Mouse (Mus musculus): ENCODE measurements around the gene Adipor2. TPM values are rescaled to one million over a fixed set of nuclear protein-coding genes. Genes with fewer than 3 reads are reported as not detected.
A peak's percentile ranks its signal among the peaks of the same experiment; 100 is the strongest.
"Not testable (repeated sequence)": the region's sequence is repeated elsewhere in the genome, so short reads cannot be mapped to it uniquely, and the experiment has no call there.

Gene Adipor2
- polyA plus RNA-seq, 1 experiment from 2014 or later = 37.1 TPM

GRCm38 (mm10) chr6:119442729-119443128 lies 25.2 kb upstream of the Adipor2 start:
- H3K27ac ChIP-seq; H3K27me3 ChIP-seq (ENCODE audit: poor library complexity, severe bottlenecking); H3K9me3 ChIP-seq; H3K4me3 ChIP-seq; DNase-seq (ENCODE audit: extremely low spot score, low spot score): not testable (repeated sequence)
- 83% methylated on average over 5 of the region's 5 CpGs for WGBS
- Histone ChIP-seq H3K4me1 (peaks cover 26% of the 10 kb centered on the region), H3K36me3 (replicated peaks) (peaks cover 64% of the 10 kb centered on the region)

- DNase-seq (ENCODE audit: extremely low spot score, low spot score) = no peak
- H3K27me3 ChIP-seq (ENCODE audit: poor library complexity, severe bottlenecking) = no peaks in the 10 kb centered on the region
- peaks cover 19% of the 10 kb centered on the region for H3K4me1 ChIP-seq
- peaks cover 81% of the 10 kb centered on the region for H3K36me3 ChIP-seq (replicated peaks)
- 62% methylated on average over 8 of the region's 8 CpGs for WGBS
- H3K4me3 ChIP-seq = no peak overlapping the region
- no peaks in the 10 kb centered on the region for H3K9me3 ChIP-seq
- peak overlapping the region; percentile 26 for H3K27ac ChIP-seq
Measured at GRCm38 (mm10) chr6:119437894-119438761, 20.6 kb upstream of the Adipor2 start.

- WGBS = 91% methylated on average over 4 of the region's 4 CpGs
- peaks cover 82% of the 10 kb centered on the region for H3K36me3 ChIP-seq (replicated peaks)
- H3K27me3 ChIP-seq (ENCODE audit: poor library complexity, severe bottlenecking) = no peaks in the 10 kb centered on the region
- H3K9me3 ChIP-seq = peaks cover under 1% of the 10 kb centered on the region; the same call in 1 of the 2 replicates
- DNase-seq (ENCODE audit: extremely low spot score, low spot score) = no peak
- no peak overlapping the region for H3K4me3 ChIP-seq
- H3K27ac ChIP-seq = no peak overlapping the region
- H3K4me1 ChIP-seq = peaks cover 17% of the 10 kb centered on the region
Measured at GRCm38 (mm10) chr6:119434394-119434793, 16.9 kb upstream of the Adipor2 start.

- DNase-seq (ENCODE audit: extremely low spot score, low spot score) = no peak
- WGBS = 92% methylated on average over 6 of the region's 6 CpGs
- Histone ChIP-seq H3K9me3 (peaks cover 9% of the 10 kb centered on the region; the same call in 1 of the 2 replicates), H3K27ac (no peak overlapping the region), H3K4me1 (no peaks in the 10 kb centered on the region), H3K4me3 (no peak overlapping the region), H3K36me3 (replicated peaks) (peaks cover 78% of the 10 kb centered on the region), H3K27me3 (ENCODE audit: poor library complexity, severe bottlenecking) (no peaks in the 10 kb centered on the region)
Measured at GRCm38 (mm10) chr6:119431751-119432324, 14.3 kb upstream of the Adipor2 start.

GRCm38 (mm10) chr6:119430508-119430907 lies 13.0 kb upstream of the Adipor2 start:
- 57% methylated on average over 2 of the region's 2 CpGs for WGBS
- Histone ChIP-seq H3K27ac (no peak overlapping the region), H3K4me3 (no peak overlapping the region), H3K9me3 (peaks cover 9% of the 10 kb centered on the region; the same call in 1 of the 2 replicates), H3K36me3 (replicated peaks) (peaks cover 78% of the 10 kb centered on the region), H3K4me1 (no peaks in the 10 kb centered on the region), H3K27me3 (ENCODE audit: poor library complexity, severe bottlenecking) (no peaks in the 10 kb centered on the region)
- DNase-seq (ENCODE audit: extremely low spot score, low spot score) = no peak

GRCm38 (mm10) chr6:119429311-119429710 lies 11.8 kb upstream of the Adipor2 start:
- Histone ChIP-seq H3K27ac (no peak overlapping the region), H3K4me3 (no peak overlapping the region), H3K9me3 (peaks cover 9% of the 10 kb centered on the region; the same call in 1 of the 2 replicates), H3K36me3 (replicated peaks) (peaks cover 72% of the 10 kb centered on the region), H3K27me3 (ENCODE audit: poor library complexity, severe bottlenecking) (no peaks in the 10 kb centered on the region), H3K4me1 (no peaks in the 10 kb centered on the region)
- 95% methylated on average over 13 of the region's 13 CpGs for WGBS
- DNase-seq (ENCODE audit: extremely low spot score, low spot score) = no peak

GRCm38 (mm10) chr6:119428611-119429010 lies 11.1 kb upstream of the Adipor2 start:
- no peak overlapping the region for H3K4me3 ChIP-seq
- H3K4me1 ChIP-seq = no peaks in the 10 kb centered on the region
- peaks cover 66% of the 10 kb centered on the region for H3K36me3 ChIP-seq (replicated peaks)
- no peak for DNase-seq (ENCODE audit: extremely low spot score, low spot score)
- no peak overlapping the region for H3K27ac ChIP-seq
- H3K9me3 ChIP-seq = peaks cover 9% of the 10 kb centered on the region; the same call in 1 of the 2 replicates
- 84% methylated on average over 3 of the region's 3 CpGs for WGBS
- H3K27me3 ChIP-seq (ENCODE audit: poor library complexity, severe bottlenecking) = no peaks in the 10 kb centered on the region

GRCm38 (mm10) chr6:119421001-119421400 lies 3.5 kb upstream of the Adipor2 start:
- H3K9me3 ChIP-seq = no peaks in the 10 kb centered on the region
- peaks cover 41% of the 10 kb centered on the region for H3K4me1 ChIP-seq
- no peak overlapping the region for H3K4me3 ChIP-seq
- H3K27ac ChIP-seq = no peak overlapping the region
- H3K27me3 ChIP-seq (ENCODE audit: poor library complexity, severe bottlenecking) = no peaks in the 10 kb centered on the region
- H3K36me3 ChIP-seq (replicated peaks) = peaks cover 10% of the 10 kb centered on the region
- no peak for DNase-seq (ENCODE audit: extremely low spot score, low spot score)
- WGBS = 89% methylated on average over 4 of the region's 4 CpGs

GRCm38 (mm10) chr6:119420357-119420756 lies 2.9 kb upstream of the Adipor2 start:
- DNase-seq (ENCODE audit: extremely low spot score, low spot score) = no peak
- Histone ChIP-seq H3K27me3 (ENCODE audit: poor library complexity, severe bottlenecking) (no peaks in the 10 kb centered on the region), H3K27ac (no peak overlapping the region), H3K4me1 (peaks cover 41% of the 10 kb centered on the region), H3K36me3 (replicated peaks) (peaks cover 3% of the 10 kb centered on the region; the same call in 1 of the 2 replicates), H3K4me3 (no peak overlapping the region), H3K9me3 (no peaks in the 10 kb centered on the region)
- WGBS = 95% methylated on average over 5 of the region's 5 CpGs

GRCm38 (mm10) chr6:119419412-119419811 lies 1.9 kb upstream of the Adipor2 start:
- no peaks in the 10 kb centered on the region for H3K36me3 ChIP-seq (replicated peaks)
- H3K27ac ChIP-seq = peak overlapping the region; percentile 87
- H3K9me3 ChIP-seq = no peaks in the 10 kb centered on the region
- no peak overlapping the region for H3K4me3 ChIP-seq
- no peak for DNase-seq (ENCODE audit: extremely low spot score, low spot score)
- peaks cover 41% of the 10 kb centered on the region for H3K4me1 ChIP-seq
- no peaks in the 10 kb centered on the region for H3K27me3 ChIP-seq (ENCODE audit: poor library complexity, severe bottlenecking)
- WGBS = 33% methylated on average over 7 of the region's 7 CpGs

GRCm38 (mm10) chr6:119418392-119419251 lies 1.1 kb upstream of the Adipor2 start:
- Histone ChIP-seq H3K36me3 (replicated peaks) (no peaks in the 10 kb centered on the region), H3K27ac (peak overlapping the region; percentile 87), H3K4me3 (no peak overlapping the region), H3K9me3 (no peaks in the 10 kb centered on the region), H3K4me1 (peaks cover 41% of the 10 kb centered on the region), H3K27me3 (ENCODE audit: poor library complexity, severe bottlenecking) (no peaks in the 10 kb centered on the region)
- DNase-seq (ENCODE audit: extremely low spot score, low spot score) = peak; percentile 55
- 13% methylated on average over 7 of the region's 7 CpGs for WGBS

GRCm38 (mm10) chr6:119417821-119418220 lies 317 bp upstream of the Adipor2 start:
- H3K4me3 ChIP-seq = peak overlapping the region; percentile 31
- peaks cover 38% of the 10 kb centered on the region for H3K4me1 ChIP-seq

More at GRCm38 (mm10) chr6:119417821-119418220, 317 bp upstream of the Adipor2 start:
- DNase-seq (ENCODE audit: extremely low spot score, low spot score) = no peak
- WGBS = 57% methylated on average over 7 of the region's 7 CpGs
- peak overlapping the region; percentile 87 for H3K27ac ChIP-seq
- no peaks in the 10 kb centered on the region for H3K9me3 ChIP-seq
- no peaks in the 10 kb centered on the region for H3K27me3 ChIP-seq (ENCODE audit: poor library complexity, severe bottlenecking)
- no peaks in the 10 kb centered on the region for H3K36me3 ChIP-seq (replicated peaks)
